16 mouse cellular contexts compared by ENCODE assay signal in the genomic region with DNA sequence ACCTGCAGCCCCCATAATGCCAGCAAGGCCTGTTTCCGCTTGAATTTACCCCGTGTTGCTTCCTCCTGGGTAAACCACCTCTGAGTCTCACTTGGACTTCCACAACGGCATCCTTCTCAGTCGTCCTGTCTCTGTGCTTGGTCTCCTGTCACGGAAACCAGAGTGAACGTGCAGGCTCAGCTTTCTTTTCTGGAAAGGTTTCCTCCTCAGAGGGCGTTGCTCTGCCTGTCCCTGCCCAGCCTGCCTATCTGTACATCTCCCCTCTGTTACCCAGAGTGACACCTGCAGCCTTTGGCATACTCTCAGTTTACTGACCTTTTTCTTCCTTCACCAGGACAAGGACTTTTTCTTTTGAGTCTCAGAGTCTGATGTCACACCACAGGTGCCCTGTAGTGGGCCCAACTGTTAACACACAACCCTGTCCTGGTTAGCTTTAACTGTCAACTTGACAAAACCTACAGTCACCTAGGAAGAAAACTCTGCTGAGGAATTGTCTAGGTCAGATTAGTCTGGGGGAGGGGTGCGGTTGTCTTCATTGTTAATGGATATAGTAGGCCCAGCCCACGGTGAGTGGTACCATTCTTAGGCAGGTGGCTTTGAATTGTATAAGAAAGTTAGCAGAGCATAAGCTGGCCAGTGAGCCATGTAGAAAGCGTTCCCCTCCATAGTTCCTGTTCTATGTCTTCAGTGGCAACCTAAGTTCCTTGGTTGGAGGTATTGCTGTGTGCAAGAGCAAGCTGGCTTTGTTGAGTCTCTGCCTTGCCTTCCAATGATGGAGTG. TPM values are rescaled to one million over a fixed set of nuclear protein-coding genes. Genes with fewer than 3 reads are reported as not detected.
DNase-seq lines count a peak whose midpoint lies in the region; ATAC-seq lines count a peak whose summit lies in the region.
"Had no signal": no experiment of that assay in that cellular context is flagged by ENCODE, and none has a peak within 500 bp of the region (broad histone marks: within the 10 kb centered on the region; RNA-seq: fewer than 3 reads in every experiment).

No protein-coding gene starts in this region.

- DNase-seq in heart, postnatal 36 days = no peak
- peak; percentile 54 to 56 for DNase-seq in thymus, postnatal 10 days (ENCODE audit: low spot score in 2 of 2)
- DNase-seq in limb, embryonic 10.5 days (ENCODE audit: low spot score) = no peak
- no peak for DNase-seq in left cerebral cortex, adult 8-10 months (ENCODE audit: low spot score in 2 of 2)
- DNase-seq: adrenal gland, postnatal 25 days; cerebellum, adult 9-11 months; heart, adult 18-20 months; lung, postnatal 10 days had no signal

- no peak overlapping the region for H3K4me2 ChIP-seq in heart, embryonic 16.5 days (ENCODE audit: low read depth, low read length)
- H3K4me2 ChIP-seq in liver, embryonic 16.5 days (ENCODE audit: low read depth, low read length) = no peak overlapping the region
- H3K4me2 ChIP-seq: heart, embryonic 15.5 days had no signal

- H3K36me3 ChIP-seq in heart, embryonic 16.5 days (ENCODE audit: control insufficient read depth, insufficient read depth) = no peaks in the 10 kb centered on the region
- H3K36me3 ChIP-seq in liver, embryonic 16.5 days (ENCODE audit: control insufficient read depth, insufficient read depth) = no peaks in the 10 kb centered on the region
- H3K36me3 ChIP-seq in limb, embryonic 10.5 days = no peaks in the 10 kb centered on the region
- H3K36me3 ChIP-seq: forebrain, embryonic 10.5 days; heart, embryonic 15.5 days had no signal

- intact Hi-C loops in heart, postnatal 36 days (cut with DNase I) = no loop called here

- peaks cover 5% of the 10 kb centered on the region; the same call in 1 of the 2 replicates for H3K4me1 ChIP-seq in heart, embryonic 16.5 days (ENCODE audit: control insufficient read depth, insufficient read depth, low read length)
- peaks cover 42% of the 10 kb centered on the region for H3K4me1 ChIP-seq in liver, embryonic 16.5 days (ENCODE audit: control insufficient read depth, low read depth, low read length)
- H3K4me1 ChIP-seq in limb, embryonic 10.5 days = peaks cover 36% of the 10 kb centered on the region
- H3K4me1 ChIP-seq: heart, embryonic 15.5 days had no signal

- peak; percentile 21; the same call in 1 of the 2 replicates for ATAC-seq in heart, embryonic 16.5 days (replicated peaks; ENCODE audit: extremely low read depth, insufficient read depth, low FRiP score)
- ATAC-seq in activated CD4-positive, CD25-positive, alpha-beta regulatory T cell, adult 4 months = peak; percentile 65
- ATAC-seq in liver, embryonic 16.5 days (ENCODE audit: low read depth) = no peak
- no peak for ATAC-seq in monocyte, adult 5-6 weeks (replicated peaks; ENCODE audit: insufficient number of reproducible peaks, low FRiP score, low TSS enrichment, poor library complexity, severe bottlenecking)

- no peak overlapping the region for H3K9ac ChIP-seq in heart, embryonic 16.5 days (ENCODE audit: low read length)
- no peak overlapping the region for H3K9ac ChIP-seq in liver, embryonic 16.5 days (ENCODE audit: low read depth, low read length)
- H3K9ac ChIP-seq: heart, embryonic 15.5 days had no signal

- H3K9me3 ChIP-seq in heart, embryonic 16.5 days (replicated peaks; ENCODE audit: control insufficient read depth, low read length) = no peaks in the 10 kb centered on the region
- H3K9me3 ChIP-seq in liver, embryonic 16.5 days (replicated peaks; ENCODE audit: control insufficient read depth, low read length) = no peaks in the 10 kb centered on the region
- no peaks in the 10 kb centered on the region for H3K9me3 ChIP-seq in limb, embryonic 10.5 days (replicated peaks)
- H3K9me3 ChIP-seq: forebrain, embryonic 10.5 days; heart, embryonic 15.5 days; megakaryocyte, embryonic 14.5 days had no signal

- WGBS in heart, embryonic 16.5 days = 80% methylated on average over 10 of the region's 10 CpGs
- WGBS in liver, embryonic 16.5 days (ENCODE audit: insufficient replicate concordance) = 68% methylated on average over 10 of the region's 10 CpGs
- 89% methylated on average over 10 of the region's 10 CpGs for WGBS in limb, embryonic 10.5 days

- H3K4me3 ChIP-seq in heart, embryonic 16.5 days (ENCODE audit: low read length) = peak overlapping the region; percentile 2; the same call in 1 of the 2 replicates
- H3K4me3 ChIP-seq in liver, embryonic 16.5 days (ENCODE audit: low read depth, low read length) = no peak overlapping the region
- no peak overlapping the region for H3K4me3 ChIP-seq in limb, embryonic 10.5 days
- H3K4me3 ChIP-seq: forebrain, embryonic 10.5 days; heart, embryonic 15.5 days; layer of hippocampus, adult 2 months; megakaryocyte, embryonic 14.5 days had no signal

- no peaks in the 10 kb centered on the region for H3K27me3 ChIP-seq in heart, embryonic 16.5 days (ENCODE audit: control insufficient read depth, insufficient read depth, low read length)
- H3K27me3 ChIP-seq in liver, embryonic 16.5 days (ENCODE audit: control insufficient read depth, insufficient read depth, low read depth, low read length) = no peaks in the 10 kb centered on the region
- 0 out of 2 replicates have a peak, but pooled peaks cover 14% of the 10 kb centered on the region for H3K27me3 ChIP-seq in limb, embryonic 10.5 days (ENCODE audit: low read depth, poor library complexity, severe bottlenecking)

- peak overlapping the region; percentile 47 for H3K27ac ChIP-seq in heart, embryonic 16.5 days (ENCODE audit: low read length)
- peak overlapping the region; percentile 2; the same call in 1 of the 2 replicates for H3K27ac ChIP-seq in liver, embryonic 16.5 days (ENCODE audit: low read length)
- H3K27ac ChIP-seq in limb, embryonic 10.5 days = no peak overlapping the region
- H3K27ac ChIP-seq: forebrain, embryonic 10.5 days; heart, embryonic 15.5 days; layer of hippocampus, adult 2 months had no signal

RNA-seq across cellular contexts. Expression of a gene that starts 27.0 kb away (rescaled TPM):
- polyA plus RNA-seq in heart, embryonic 16.5 days (2015; fragmentation: Nextera tagmentation; extraction: Ambion mirVana) = 59.0 and 66.7 TPM in 2 replicates
- total RNA-seq in heart, postnatal 36 days (2021) = 10 to 100 TPM; 53.5 to 65.4 TPM
- polyA plus RNA-seq in activated CD4-positive, CD25-positive, alpha-beta regulatory T cell, adult 4 months (2017; shearing (Covaris generic)) = 100 to 1,000 TPM; 724 to 833 TPM
- 15.9 and 16.5 TPM in 2 replicates for polyA plus RNA-seq in liver, embryonic 16.5 days (2015; fragmentation: Nextera tagmentation; extraction: Ambion mirVana)
- polyA plus RNA-seq in limb, embryonic 10.5 days (2016; fragmentation: Nextera tagmentation; extraction: Ambion mirVana) = 50.1 and 50.3 TPM in 2 replicates
- total RNA-seq in monocyte, adult 5-6 weeks (2017) = 274 to 532 TPM (median 291 TPM) in 3 replicates
- total RNA-seq in left cerebral cortex, adult 8-10 months (2022) = 10 to 100 TPM in 3 of 4 experiments, 1 to 10 TPM in 1; 9.7 to 11.3 (median 10.7) TPM

Comparison
In these comparisons a context has a peak if more than half of its experiments do, and no peak if none do; other contexts are left out.
1. ATAC-seq: peak in heart, embryonic 16.5 days (single experiment) and activated CD4-positive, CD25-positive, alpha-beta regulatory T cell, adult 4 months (single experiment); none in liver, embryonic 16.5 days (single experiment) and monocyte, adult 5-6 weeks (single experiment).
2. DNase-seq: peak in thymus, postnatal 10 days (2 of 2); none in heart, postnatal 36 days (0 of 2), limb, embryonic 10.5 days (single experiment) and left cerebral cortex, adult 8-10 months (0 of 2).
3. RNA of a gene that starts 27.0 kb away (polyA plus RNA-seq): 724 to 833 TPM in activated CD4-positive, CD25-positive, alpha-beta regulatory T cell, adult 4 months; 59.0 to 66.7 TPM in heart, embryonic 16.5 days, 50.1 to 50.3 TPM in limb, embryonic 10.5 days and 15.9 to 16.5 TPM in liver, embryonic 16.5 days; every median in the first group is over 10 times any median in the second.